8 mouse cellular contexts compared by ENCODE assay signal in the genomic region with DNA sequence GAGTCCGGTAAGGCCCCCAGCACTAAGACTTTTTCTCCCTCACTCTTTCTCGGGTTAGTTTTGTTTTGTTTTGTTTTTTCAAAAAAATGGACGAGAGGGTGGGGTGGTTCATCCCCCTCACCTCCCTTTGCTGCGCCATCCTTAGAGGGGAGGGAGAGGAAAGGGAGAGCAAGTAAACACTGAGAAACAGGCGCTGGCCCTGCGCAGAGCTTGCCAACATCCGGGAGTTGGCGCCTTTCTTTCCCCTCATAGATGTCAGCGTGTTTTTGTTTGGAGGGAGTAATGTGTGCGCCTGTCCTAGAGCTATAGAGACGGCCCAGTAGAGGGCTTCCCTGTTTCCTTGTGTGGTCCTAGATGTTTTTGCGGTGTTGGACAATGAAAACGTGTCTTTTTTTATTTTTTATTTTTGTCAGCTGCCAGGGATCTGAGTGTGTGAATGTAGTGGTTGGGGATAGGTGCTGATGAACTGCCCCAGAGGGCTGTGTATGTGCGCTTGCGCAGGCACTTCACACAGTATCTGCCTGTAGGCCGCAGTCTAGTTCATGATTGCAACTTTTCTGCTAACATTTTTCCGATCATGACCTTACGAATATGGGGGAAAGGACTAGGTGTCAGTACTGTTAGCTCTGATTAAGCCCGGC. TPM values are rescaled to one million over a fixed set of nuclear protein-coding genes. Genes with fewer than 3 reads are reported as not detected.
A peak's percentile ranks its signal among the peaks of the same experiment; 100 is the strongest.
DNase-seq lines count a peak whose midpoint lies in the region; ATAC-seq lines count a peak whose summit lies in the region.

No protein-coding gene starts in this region.

- peak overlapping the region; percentile 100 for H3K27ac ChIP-seq in hindbrain, embryonic 14.5 days

- peak; percentile 81 for ATAC-seq in hindbrain, embryonic 14.5 days (ENCODE audit: low FRiP score)

- H3K4me1 ChIP-seq in hindbrain, embryonic 14.5 days (replicated peaks; ENCODE audit: control insufficient read depth, insufficient read depth, low read length) = peaks cover 28% of the 10 kb centered on the region

- H3K4me3 ChIP-seq in hindbrain, embryonic 14.5 days (replicated peaks; ENCODE audit: low read length) = peak overlapping the region; percentile 83

- H3K4me2 ChIP-seq in hindbrain, embryonic 14.5 days (replicated peaks) = peak overlapping the region; percentile 80

- 1% methylated on average over 19 of the region's 19 CpGs for WGBS in hindbrain, embryonic 14.5 days

- peak overlapping the region; percentile 97 for H3K9ac ChIP-seq in hindbrain, embryonic 14.5 days

- H3K36me3 ChIP-seq in hindbrain, embryonic 14.5 days (replicated peaks; ENCODE audit: control insufficient read depth, insufficient read depth) = no peaks in the 10 kb centered on the region

- peak; percentile 80 for DNase-seq in R1 (ENCODE audit: low read depth, low spot score)
- peak; percentile 81 to 83 for DNase-seq in cerebellum, postnatal 36 days
- peak; percentile 79 to 83 for DNase-seq in frontal cortex, postnatal 36 days (ENCODE audit: low spot score in 2 of 2)
- peak; percentile 81 for DNase-seq in hindbrain, embryonic 14.5 days (ENCODE audit: low spot score)
- DNase-seq in left cerebral cortex, adult 11 months (ENCODE audit: low spot score) = peak; percentile 61
- peak; percentile 90 for DNase-seq in lung, postnatal 36 days
- DNase-seq in retina, postnatal 1 day = peak; percentile 93
- DNase-seq in thymus, postnatal 4 days = peak; percentile 74

- H3K9me3 ChIP-seq in hindbrain, embryonic 14.5 days (ENCODE audit: control insufficient read depth, low read length) = no peaks in the 10 kb centered on the region

- no peaks in the 10 kb centered on the region for H3K27me3 ChIP-seq in hindbrain, embryonic 14.5 days (ENCODE audit: control insufficient read depth, insufficient read depth, low read length)

RNA-seq across cellular contexts. Expression of gene Numa1, which starts 37.0 kb away (rescaled TPM):
- 50.0 and 50.8 TPM in 2 replicates for polyA plus RNA-seq in hindbrain, embryonic 14.5 days (2014; fragmentation: Nextera tagmentation; extraction: Ambion mirVana)

RNA-seq across cellular contexts. Expression of gene Lrrc51, which starts 37.2 kb away (rescaled TPM):
- polyA plus RNA-seq in hindbrain, embryonic 14.5 days (2014; fragmentation: Nextera tagmentation; extraction: Ambion mirVana) = 12.5 and 15.2 TPM in 2 replicates

RNA-seq across cellular contexts. Expression of gene Il18bp, which starts 47.5 kb away (rescaled TPM):
- 3.0 and 3.5 TPM in 2 replicates for polyA plus RNA-seq in hindbrain, embryonic 14.5 days (2014; fragmentation: Nextera tagmentation; extraction: Ambion mirVana)

Comparison
In these comparisons a context has a peak if more than half of its experiments do, and no peak if none do; other contexts are left out.
1. Peak in every context shown above with its lines: DNase-seq, ATAC-seq, H3K4me3 ChIP-seq and H3K27ac ChIP-seq.